Mouse (Mus musculus) liver, adult (tissue): Measurements from ENCODE around the gene Jtb.

Experiments used
- GATA4 ChIP-seq: IDR thresholded peaks from 2 replicates; pipeline ENCODE4 v1.6.1; 2014; ENCODE audit warnings: mild to moderate bottlenecking, low read length; ENCODE audit not compliant: insufficient replicate concordance

The Jtb gene

GRCm38 (mm10) chr3:90231507-90232333, at the start of gene Jtb:
Jtb (plus strand) TSS chr3:90231597.
- TF ChIP-seq GATA4: no peak; the same call in 1 of the 2 replicates

DNA sequence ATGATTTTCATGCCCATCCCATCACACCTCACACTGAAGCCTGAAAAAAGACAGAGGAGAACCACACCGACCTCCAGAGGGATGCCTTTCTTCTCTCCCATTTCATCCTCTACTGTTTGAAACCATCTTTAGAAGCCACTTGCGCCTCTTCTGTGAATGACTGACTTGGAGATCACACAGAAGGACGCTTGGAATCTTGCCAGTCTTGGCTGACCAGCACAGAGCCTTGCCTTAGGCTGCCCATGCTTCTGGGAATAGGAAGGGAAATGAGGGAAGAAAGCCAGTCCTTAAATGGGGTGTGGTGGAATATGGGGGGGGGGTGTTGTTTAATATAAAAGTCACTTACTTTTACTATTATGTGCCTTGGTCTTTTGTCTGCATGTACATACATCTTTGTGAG, 47.8 kb upstream of the Jtb start:
- no peak for TF ChIP-seq GATA4

DNA sequence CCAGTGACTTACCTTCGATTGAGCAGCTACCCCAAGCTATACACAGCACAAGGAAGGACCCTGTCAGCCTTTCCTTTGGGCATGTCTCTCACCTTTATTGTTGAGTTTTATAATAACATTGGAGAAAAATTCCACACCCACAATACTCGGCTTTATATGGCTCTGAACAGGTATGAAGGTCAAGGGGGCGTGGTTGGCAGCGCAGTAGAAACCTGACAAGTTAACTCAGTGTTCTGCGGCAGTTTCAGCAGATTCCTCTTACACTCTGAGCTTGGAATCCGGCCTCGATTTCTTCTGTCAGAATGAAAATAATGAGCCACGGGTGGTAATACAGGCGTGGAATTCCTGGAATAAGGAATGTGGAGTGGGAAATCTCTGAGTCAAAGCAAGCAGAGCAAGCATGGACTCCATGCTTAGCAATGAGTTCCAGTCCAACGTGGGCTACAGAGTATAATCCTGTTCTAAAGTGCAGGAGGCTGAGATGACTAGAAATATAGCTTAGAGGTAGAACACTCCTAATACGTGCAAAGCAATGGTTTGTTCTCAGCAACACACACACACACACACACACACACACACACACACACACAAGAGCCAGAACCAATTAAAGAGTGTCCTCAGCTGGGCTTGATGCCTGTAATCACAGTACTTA, 40.4 kb upstream of the Jtb start:
- TF ChIP-seq GATA4: no peak

GRCm38 (mm10) chr3:90194759-90195158, 36.6 kb upstream of the Jtb start:
- TF ChIP-seq GATA4: no peak

GRCm38 (mm10) chr3:90195644-90196043, 35.8 kb upstream of the Jtb start:
- TF ChIP-seq GATA4: no peak

GRCm38 (mm10) chr3:90197548-90197947, 33.8 kb upstream of the Jtb start:
- no peak for TF ChIP-seq GATA4

DNA sequence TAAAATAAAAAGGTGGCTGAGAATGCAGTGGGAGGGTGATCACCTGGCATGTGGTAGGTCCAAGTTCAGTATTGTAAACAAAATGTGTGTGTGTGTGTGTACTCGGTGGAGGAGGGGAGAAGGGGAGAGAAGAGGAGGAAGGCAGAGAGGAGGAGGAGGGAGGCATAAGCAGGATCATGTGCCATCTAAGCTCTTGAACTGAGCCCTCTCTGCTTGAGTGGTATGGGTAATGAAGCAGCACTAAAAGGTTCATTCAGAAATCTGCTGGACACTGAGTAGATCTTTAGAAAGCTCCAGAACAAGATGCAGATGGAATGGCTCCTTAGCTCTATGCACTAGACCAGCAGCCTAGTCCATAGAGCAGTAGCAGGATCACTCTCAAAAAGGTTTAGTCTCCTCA, 28.5 kb upstream of the Jtb start:
- TF ChIP-seq GATA4: no peak

DNA sequence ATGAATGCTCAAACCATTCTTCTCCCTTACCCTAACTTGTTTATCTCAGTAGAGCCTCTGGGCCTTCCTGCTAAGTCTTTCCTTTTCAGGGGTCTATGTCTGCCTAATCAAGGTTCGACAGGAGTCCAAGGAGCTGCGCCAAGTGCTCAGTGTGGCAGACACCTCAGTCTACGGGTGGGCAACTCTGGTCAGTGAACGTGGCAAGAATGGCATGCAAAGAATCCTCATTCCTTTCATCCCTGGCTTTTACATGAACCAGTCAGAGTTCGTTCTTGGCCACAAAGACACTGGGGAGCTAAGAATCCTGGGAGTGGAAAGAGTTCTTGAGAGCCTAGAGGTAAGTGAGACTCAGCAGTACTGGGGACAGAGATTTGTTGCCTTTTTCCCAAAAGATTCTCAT, 27.8 kb upstream of the Jtb start:
- TF ChIP-seq GATA4: no peak

- no peak for TF ChIP-seq GATA4
Measured at GRCm38 (mm10) chr3:90204582-90204981, 26.8 kb upstream of the Jtb start.

GRCm38 (mm10) chr3:90208662-90209061, 22.7 kb upstream of the Jtb start:
- no peak for TF ChIP-seq GATA4

DNA sequence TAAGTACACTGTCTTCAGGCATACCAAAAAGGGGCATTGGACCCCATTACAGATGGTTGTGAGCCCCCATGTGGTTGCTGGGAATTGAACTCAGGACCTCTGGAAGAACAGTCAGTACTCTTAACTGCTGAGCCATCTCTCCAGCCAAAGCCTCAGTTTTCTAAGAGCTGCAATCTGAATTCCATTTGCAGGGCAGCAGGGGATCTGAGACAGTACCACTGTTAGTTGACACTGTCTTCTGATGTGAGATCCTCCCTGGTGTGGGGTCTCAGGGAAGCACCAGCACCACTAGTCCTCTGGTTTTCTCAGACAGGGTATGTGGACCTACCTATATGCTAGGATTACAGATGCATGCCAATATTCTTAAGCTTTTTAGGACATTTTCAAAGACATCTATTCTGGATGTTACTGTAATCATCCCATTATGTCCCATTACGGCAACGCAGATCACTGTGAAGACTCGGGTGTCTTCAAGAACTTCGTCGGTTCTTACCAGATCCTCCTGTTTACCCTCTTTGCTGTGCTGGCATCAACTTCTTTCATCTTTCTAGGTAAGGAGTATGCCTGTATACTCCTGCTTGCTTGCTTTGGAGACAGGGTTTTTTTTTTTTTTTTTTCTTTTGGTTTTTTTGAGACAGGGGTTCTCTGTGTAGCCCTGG, 21.4 kb upstream of the Jtb start:
- TF ChIP-seq GATA4: no peak

GRCm38 (mm10) chr3:90211475-90212398, 19.7 kb upstream of the Jtb start:
- peak; percentile 67 for TF ChIP-seq GATA4

- TF ChIP-seq GATA4: no peak
Measured at GRCm38 (mm10) chr3:90212723-90213122, 18.7 kb upstream of the Jtb start.

DNA sequence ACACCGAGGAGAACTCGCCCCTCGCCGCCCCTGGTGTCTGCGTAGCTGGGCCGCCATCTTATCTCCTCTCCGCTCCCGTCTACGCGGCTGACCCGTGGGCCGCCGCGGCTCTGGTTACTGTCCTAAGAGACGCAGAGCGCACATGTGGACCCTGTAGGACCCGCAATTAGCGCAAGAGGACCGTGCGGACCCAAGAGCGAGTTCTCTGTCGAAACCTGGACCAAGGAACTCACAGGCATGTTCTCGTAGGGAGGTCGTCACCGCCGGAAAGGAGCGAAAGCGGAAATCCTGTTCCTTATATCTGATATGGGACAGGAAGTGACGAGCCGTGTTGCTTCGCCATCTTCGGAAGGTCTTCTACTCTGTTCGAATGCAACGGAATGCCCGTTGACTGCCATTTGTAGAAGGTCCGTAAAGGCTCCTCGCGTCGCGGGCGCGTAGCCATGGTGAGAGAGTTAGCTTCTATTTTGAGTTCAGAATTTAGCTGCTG, 18.0 kb upstream of the Jtb start, which contains the start of the genes Rps27 and Rab13:
Rps27 (minus strand) TSS at position 275 of the 490 bp plus-strand sequence.
Rab13 (plus strand) TSS at position 319 of the 490 bp plus-strand sequence.
- peak; percentile 73; the same call in 1 of the 2 replicates for TF ChIP-seq GATA4

- TF ChIP-seq GATA4: no peak
Measured at GRCm38 (mm10) chr3:90213956-90214684, 17.3 kb upstream of the Jtb start.
